12 mouse cellular contexts compared by ENCODE assay signal in the genomic region with DNA sequence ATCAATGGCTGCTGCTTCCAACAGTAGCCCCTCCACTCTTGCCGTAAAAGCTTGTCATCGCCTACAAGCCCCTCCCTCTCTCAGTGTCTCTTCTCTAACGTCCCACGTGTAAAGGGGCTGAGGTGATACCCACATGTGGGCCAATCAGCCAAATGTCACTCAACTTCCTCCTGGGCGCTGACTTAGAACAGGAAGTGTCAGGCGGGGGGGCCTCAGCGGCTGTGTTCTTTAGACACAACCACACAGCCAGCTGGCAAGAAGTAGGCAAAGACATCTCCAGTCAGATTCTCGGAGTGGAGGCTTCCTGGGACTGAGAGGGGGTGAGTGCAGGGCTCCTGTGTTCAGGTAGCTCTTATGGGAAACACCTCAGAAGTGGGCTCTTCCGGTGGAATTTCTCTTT. TPM values are rescaled to one million over a fixed set of nuclear protein-coding genes. Genes with fewer than 3 reads are reported as not detected.
DNase-seq lines count a peak whose midpoint lies in the region; ATAC-seq and TF ChIP-seq lines count a peak whose summit lies in the region.
"Had no signal": no experiment of that assay in that cellular context is flagged by ENCODE, and none has a peak within 500 bp of the region (broad histone marks: within the 10 kb centered on the region; RNA-seq: fewer than 3 reads in every experiment).

A gene (plus strand): TSS at position 113 of the 400 bp plus-strand sequence.

- no peak for TF ChIP-seq EP300 in liver, postnatal 0 days (IDR thresholded peaks at IDR 0.05; ENCODE audit: low read depth)

- peak within 1 kb of the TSS; percentile 61 for H3K4me2 ChIP-seq in liver, postnatal 0 days (ENCODE audit: low read depth, low read length)
- H3K4me2 ChIP-seq in forebrain, embryonic 16.5 days (ENCODE audit: low read length) = no peak within 1 kb of the TSS
- H3K4me2 ChIP-seq: lung, embryonic 15.5 days had no signal

- no peaks in the 10 kb centered on the region for H3K36me3 ChIP-seq in liver, postnatal 0 days (replicated peaks; ENCODE audit: insufficient read depth, low read length)
- H3K36me3 ChIP-seq in spleen, adult 2 months (ENCODE audit: control insufficient read depth, insufficient read depth, low read length) = no peaks in the 10 kb centered on the region
- H3K36me3 ChIP-seq in forebrain, embryonic 16.5 days (ENCODE audit: control insufficient read depth, insufficient read depth) = no peaks in the 10 kb centered on the region
- H3K36me3 ChIP-seq: lung, embryonic 15.5 days had no signal

- 25% methylated on average over 9 of the region's 9 CpGs for WGBS in liver, postnatal 0 days (ENCODE audit: insufficient replicate concordance)
- under 1% methylated on average over 9 of the region's 9 CpGs for WGBS in spleen, adult 2 months
- WGBS in forebrain, embryonic 16.5 days = 78% methylated on average over 9 of the region's 9 CpGs

- H3K9ac ChIP-seq in liver, postnatal 0 days (replicated peaks) = peak within 1 kb of the TSS; percentile 62
- H3K9ac ChIP-seq in forebrain, embryonic 16.5 days (replicated peaks; ENCODE audit: low read depth, low read length) = no peak within 1 kb of the TSS
- H3K9ac ChIP-seq: lung, embryonic 15.5 days had no signal

- no peaks in the 10 kb centered on the region for H3K27me3 ChIP-seq in liver, postnatal 0 days (ENCODE audit: insufficient read depth, low read length)
- H3K27me3 ChIP-seq in spleen, adult 2 months (ENCODE audit: control insufficient read depth, insufficient read depth, low read length) = no peaks in the 10 kb centered on the region
- H3K27me3 ChIP-seq in forebrain, embryonic 16.5 days (replicated peaks; ENCODE audit: control insufficient read depth, insufficient read depth, low read length) = no peaks in the 10 kb centered on the region
- H3K27me3 ChIP-seq: lung, embryonic 15.5 days had no signal

- no peak; the same call in 1 of the 2 replicates for TF ChIP-seq POLR2A in bone marrow macrophage, adult 2 months (IDR thresholded peaks at IDR 0.05; ENCODE audit: borderline replicate concordance, low read depth, low read length)
- TF ChIP-seq POLR2A in spleen, adult 2 months (IDR thresholded peaks at IDR 0.05; ENCODE audit: low read depth, low read length) = peak; percentile 55

- peak within 1 kb of the TSS; percentile 31; the same call in 1 of the 2 replicates for H3K27ac ChIP-seq in gastrocnemius, adult 2 months
- peak within 1 kb of the TSS; percentile 61 for H3K27ac ChIP-seq in bone marrow macrophage, adult 2 months (ENCODE audit: insufficient read depth, low read depth, low read length)
- peak within 1 kb of the TSS; percentile 82 for H3K27ac ChIP-seq in liver, postnatal 0 days (ENCODE audit: low read depth)
- peak within 1 kb of the TSS; percentile 88 for H3K27ac ChIP-seq in spleen, adult 2 months (ENCODE audit: insufficient read depth, low read length)
- H3K27ac ChIP-seq in forebrain, embryonic 16.5 days (ENCODE audit: low read length) = no peak within 1 kb of the TSS
- H3K27ac ChIP-seq: lung, embryonic 15.5 days had no signal

- TF ChIP-seq CTCF in gastrocnemius, adult 2 months (IDR thresholded peaks at IDR 0.05) = no peak
- TF ChIP-seq CTCF in bone marrow macrophage, adult 2 months (IDR thresholded peaks at IDR 0.05; ENCODE audit: low read depth, low read length) = no peak
- TF ChIP-seq CTCF in liver, postnatal 0 days (IDR thresholded peaks at IDR 0.05; ENCODE audit: low read depth) = no peak
- no peak for TF ChIP-seq CTCF in spleen, adult 2 months (IDR thresholded peaks at IDR 0.05; ENCODE audit: extremely low read depth, insufficient read depth, insufficient read length, insufficient replicate concordance)

- DNase-seq in gastrocnemius, adult 2 months = no peak
- no peak for DNase-seq in gastrocnemius, adult 18-20 months (ENCODE audit: low spot score)
- DNase-seq in liver, postnatal 0 days = peak; percentile 71
- DNase-seq in spleen, adult 2 months (ENCODE audit: low read depth in 1 of 2, low spot score in 2 of 2) = peak; percentile 68 to 79
- DNase-seq in testis, postnatal 10 days (ENCODE audit: low spot score) = no peak
- no peak for DNase-seq in left cerebral cortex, adult 11 months (ENCODE audit: low spot score)
- DNase-seq: cerebellum, adult 9-11 months; right cerebral cortex, postnatal 14 days had no signal

- ATAC-seq in liver, postnatal 0 days = peak; percentile 20; the same call in 1 of the 2 replicates
- no peak for ATAC-seq in forebrain, embryonic 16.5 days
- ATAC-seq: hindbrain, embryonic 16.5 days had no signal

- H3K4me3 ChIP-seq in gastrocnemius, adult 2 months = peak within 1 kb of the TSS; percentile 45
- H3K4me3 ChIP-seq in bone marrow macrophage, adult 2 months (ENCODE audit: insufficient read depth, low read length) = peak within 1 kb of the TSS; percentile 83
- peak within 1 kb of the TSS; percentile 46 for H3K4me3 ChIP-seq in liver, postnatal 0 days (ENCODE audit: low read depth, low read length)
- peak within 1 kb of the TSS; percentile 84 for H3K4me3 ChIP-seq in spleen, adult 2 months (ENCODE audit: extremely low read depth, insufficient read depth, insufficient read length)
- H3K4me3 ChIP-seq in forebrain, embryonic 16.5 days (replicated peaks; ENCODE audit: low read length) = no peak within 1 kb of the TSS
- H3K4me3 ChIP-seq: lung, embryonic 15.5 days had no signal

- H3K4me1 ChIP-seq in bone marrow macrophage, adult 2 months (ENCODE audit: control insufficient read depth, insufficient read depth, low read length) = peaks cover 41% of the 10 kb centered on the region
- H3K4me1 ChIP-seq in liver, postnatal 0 days (ENCODE audit: insufficient read depth) = peaks cover 9% of the 10 kb centered on the region; the same call in 1 of the 2 replicates
- H3K4me1 ChIP-seq in spleen, adult 2 months (ENCODE audit: control insufficient read depth, insufficient read depth, insufficient read length) = peaks cover 15% of the 10 kb centered on the region; the same call in 1 of the 2 replicates
- no peaks in the 10 kb centered on the region for H3K4me1 ChIP-seq in forebrain, embryonic 16.5 days (replicated peaks; ENCODE audit: control insufficient read depth, insufficient read depth, low read length)
- H3K4me1 ChIP-seq: lung, embryonic 15.5 days had no signal

- no peaks in the 10 kb centered on the region for H3K9me3 ChIP-seq in liver, postnatal 0 days (ENCODE audit: low read length)
- no peaks in the 10 kb centered on the region for H3K9me3 ChIP-seq in forebrain, embryonic 16.5 days (ENCODE audit: control insufficient read depth, low read length)
- H3K9me3 ChIP-seq: lung, embryonic 15.5 days had no signal

- intact Hi-C loops in gastrocnemius, adult 2 months (cut with DNase I) = no loop called here

RNA-seq across cellular contexts. Expression of the gene that starts here (rescaled TPM):
- total RNA-seq in gastrocnemius, adult 2 months (2021) = 1 to 10 TPM in 1 of 2 experiments, under 1 TPM in 1; 0.92 to 1.8 TPM
- total RNA-seq in gastrocnemius, adult 18-20 months (2021) = 1 to 10 TPM; 1.4 to 1.7 TPM
- 386 and 401 TPM in 2 replicates for polyA plus RNA-seq in bone marrow macrophage, adult 2 months (2012; ENCODE audit: insufficient read depth, insufficient read length, missing spikeins)
- 18.7 and 23.1 TPM in 2 replicates for polyA plus RNA-seq in liver, postnatal 0 days (2015; fragmentation: Nextera tagmentation; extraction: Ambion mirVana)
- 154 and 176 TPM in 2 replicates for polyA plus RNA-seq in spleen, adult 2 months (2012; rRNA removed)
- 0.80 and 0.85 TPM in 2 replicates for polyA plus RNA-seq in forebrain, embryonic 16.5 days (2015; fragmentation: Nextera tagmentation; extraction: Ambion mirVana)

Comparison
In these comparisons a context has a peak if more than half of its experiments do, and no peak if none do; other contexts are left out.
1. RNA of the gene that starts here (polyA plus RNA-seq): 386 to 401 TPM in bone marrow macrophage, adult 2 months, 154 to 176 TPM in spleen, adult 2 months and 18.7 to 23.1 TPM in liver, postnatal 0 days; 0.80 to 0.85 TPM in forebrain, embryonic 16.5 days; every median in the first group is over 10 times any median in the second.
2. DNase-seq: peak in liver, postnatal 0 days (single experiment) and spleen, adult 2 months (2 of 2); none in gastrocnemius, adult 2 months (single experiment), gastrocnemius, adult 18-20 months (single experiment), testis, postnatal 10 days (single experiment) and left cerebral cortex, adult 11 months (single experiment).